Mouse (Mus musculus) retina, embryonic 14.5 days (tissue): Measurements from ENCODE around the gene Hoxd8.
A peak's percentile ranks its signal among the peaks of the same experiment; 100 is the strongest.

Experiments used
- DNase-seq: peaks from one replicate; pipeline ENCODE4 v3.0.0-alpha.2; 2015; ENCODE audit warnings: low spot score

Gene Hoxd8

GRCm38 (mm10) chr2:74714881-74715280 lies 10.5 kb downstream of the Hoxd8 start:
- DNase-seq, result no peak

- DNase-seq, result peak; percentile 94
These were observed 11.3 kb downstream of the Hoxd8 start for GRCm38 (mm10) chr2:74715504-74716241.

GRCm38 (mm10) chr2:74720384-74720783 lies 16.0 kb downstream of the Hoxd8 start:
- no peak for DNase-seq

GRCm38 (mm10) chr2:74720955-74721491 lies 16.6 kb downstream of the Hoxd8 start:
- no peak for DNase-seq

- DNase-seq, result no peak
These were observed 17.5 kb downstream of the Hoxd8 start for GRCm38 (mm10) chr2:74721882-74722281.

- no peak for DNase-seq
These were observed 18.5 kb downstream of the Hoxd8 start for GRCm38 (mm10) chr2:74722949-74723348.

- no peak for DNase-seq
These were observed 20.0 kb downstream of the Hoxd8 start for GRCm38 (mm10) chr2:74724244-74725015.

- no peak for DNase-seq
These were observed 20.8 kb downstream of the Hoxd8 start for GRCm38 (mm10) chr2:74725171-74725570.

- no peak for DNase-seq
These were observed 22.1 kb downstream of the Hoxd8 start, which contains the start of gene Gm28230 for GRCm38 (mm10) chr2:74726551-74726950. Gene Gm28230 (plus strand): TSS chr2:74726728.

GRCm38 (mm10) chr2:74726973-74727639 lies 22.7 kb downstream of the Hoxd8 start:
- DNase-seq, result no peak

GRCm38 (mm10) chr2:74727640-74728302 lies 23.4 kb downstream of the Hoxd8 start:
- DNase-seq, result no peak

GRCm38 (mm10) chr2:74728303-74728680 lies 23.9 kb downstream of the Hoxd8 start:
- DNase-seq, result no peak

- no peak for DNase-seq
These were observed 25.9 kb downstream of the Hoxd8 start for GRCm38 (mm10) chr2:74730331-74730730.

GRCm38 (mm10) chr2:74731055-74731454 lies 26.6 kb downstream of the Hoxd8 start:
- no peak for DNase-seq

- DNase-seq, result no peak
These were observed 27.5 kb downstream of the Hoxd8 start for GRCm38 (mm10) chr2:74731799-74732512.

- no peak for DNase-seq
These were observed 28.3 kb downstream of the Hoxd8 start for GRCm38 (mm10) chr2:74732513-74733316.

- DNase-seq, result no peak
These were observed 28.9 kb downstream of the Hoxd8 start for GRCm38 (mm10) chr2:74733317-74733661.

- no peak for DNase-seq
These were observed 29.4 kb downstream of the Hoxd8 start for GRCm38 (mm10) chr2:74733765-74734164.

GRCm38 (mm10) chr2:74734451-74734850 lies 30.0 kb downstream of the Hoxd8 start:
- no peak for DNase-seq

GRCm38 (mm10) chr2:74734996-74735811 lies 30.8 kb downstream of the Hoxd8 start:
- no peak for DNase-seq
